Mouse (Mus musculus): ENCODE results near the gene Gm20388. TPM values are rescaled to one million over a fixed set of nuclear protein-coding genes. Genes with fewer than 3 reads are reported as not detected.
"Not testable (repeated sequence)": the region's sequence is repeated elsewhere in the genome, so short reads cannot be mapped to it uniquely, and the experiment has no call there.

Gene Gm20388
- total RNA-seq, 2 experiments from 2014 or later: 6.8 to 7.8 TPM

- DNase-seq: no peak
- intact Hi-C loops (cut with DNase I): loop anchor here (5.0 kb wide), 1 partner anchor 50 kb away; no protein-coding TSS in a partner anchor
These were observed 3126.8 kb downstream of the Gm20388 start for GRCm38 (mm10) chr8:123037487-123037886.

- intact Hi-C loops (cut with DNase I): loop anchor here (5.0 kb wide), 1 partner anchor 51 kb away; no protein-coding TSS in a partner anchor
- no peak for DNase-seq
These were observed 3127.7 kb downstream of the Gm20388 start for GRCm38 (mm10) chr8:123038351-123038750.

- intact Hi-C loops (cut with DNase I): loop anchor here (5.0 kb wide), 2 partner anchors 52 to 132 kb away; no protein-coding TSS in a partner anchor
- no peak for DNase-seq
These were observed 3128.9 kb downstream of the Gm20388 start for GRCm38 (mm10) chr8:123039376-123040109.

- intact Hi-C loops (cut with DNase I): loop anchor here (5.0 kb wide), 1 partner anchor 133 kb away; no protein-coding TSS in a partner anchor
- DNase-seq: no peak
These were observed 3129.5 kb downstream of the Gm20388 start for GRCm38 (mm10) chr8:123040110-123040650.

- DNase-seq: peak; percentile 36 to 61
- intact Hi-C loops (cut with DNase I): loop anchor here (5.0 kb wide), 1 partner anchor 134 kb away; no protein-coding TSS in a partner anchor
These were observed 3130.6 kb downstream of the Gm20388 start for GRCm38 (mm10) chr8:123041008-123041773.

GRCm38 (mm10) chr8:123041774-123042105 is 3131.1 kb downstream of the Gm20388 start:
- intact Hi-C loops (cut with DNase I): loop anchor here (5.0 kb wide), 1 partner anchor 134 kb away; no protein-coding TSS in a partner anchor
- no peak for DNase-seq

GRCm38 (mm10) chr8:123042158-123042973 is 3131.7 kb downstream of the Gm20388 start, which contains the start of gene Ankrd11:
Ankrd11 (minus strand) TSS chr8:123042277.
- intact Hi-C loops (cut with DNase I): loop anchor here (5.0 kb wide), 1 partner anchor 135 kb away; no protein-coding TSS in a partner anchor
- peak; percentile 99 for DNase-seq

GRCm38 (mm10) chr8:123042974-123043625 is 3132.5 kb downstream of the Gm20388 start:
- no peak for DNase-seq
- intact Hi-C loops (cut with DNase I): loop anchor here (5.0 kb wide), 1 partner anchor 136 kb away; no protein-coding TSS in a partner anchor

GRCm38 (mm10) chr8:123043941-123044340 is 3133.3 kb downstream of the Gm20388 start:
- DNase-seq: no peak
- intact Hi-C loops (cut with DNase I): loop anchor here (5.0 kb wide), 1 partner anchor 137 kb away; no protein-coding TSS in a partner anchor

- intact Hi-C loops (cut with DNase I): loop anchor here (5.0 kb wide), 1 partner anchor 138 kb away; no protein-coding TSS in a partner anchor
- not testable (repeated sequence) for DNase-seq
These were observed 3134.2 kb downstream of the Gm20388 start for GRCm38 (mm10) chr8:123044743-123045425.

GRCm38 (mm10) chr8:123046706-123047105 is 3136.1 kb downstream of the Gm20388 start:
- intact Hi-C loops (cut with DNase I): no loop called here

GRCm38 (mm10) chr8:123047827-123048226 is 3137.2 kb downstream of the Gm20388 start:
- DNase-seq: no peak
- intact Hi-C loops (cut with DNase I): no loop called here

More at GRCm38 (mm10) chr8:123046706-123047105, 3136.1 kb downstream of the Gm20388 start:
- no peak for DNase-seq

- no peak for DNase-seq
- intact Hi-C loops (cut with DNase I): no loop called here
These were observed 3137.8 kb downstream of the Gm20388 start for GRCm38 (mm10) chr8:123048402-123048801.

GRCm38 (mm10) chr8:123051458-123051857 is 3140.8 kb downstream of the Gm20388 start:
- intact Hi-C loops (cut with DNase I): no loop called here
- no peak for DNase-seq

- intact Hi-C loops (cut with DNase I): no loop called here
- DNase-seq: no peak
These were observed 3152.1 kb downstream of the Gm20388 start, which contains the start of gene Spg7 for GRCm38 (mm10) chr8:123062721-123063120. Spg7 (plus strand) TSS chr8:123062942.

- DNase-seq: no peak
- intact Hi-C loops (cut with DNase I): loop anchor here (2.0 kb wide), 1 partner anchor 157 kb away; no protein-coding TSS in a partner anchor
These were observed 3153.4 kb downstream of the Gm20388 start for GRCm38 (mm10) chr8:123064072-123064471.

GRCm38 (mm10) chr8:123064809-123065213 is 3154.2 kb downstream of the Gm20388 start:
- no peak for DNase-seq
- intact Hi-C loops (cut with DNase I): loop anchor here (2.0 kb wide), 1 partner anchor 158 kb away; no protein-coding TSS in a partner anchor
